Mouse (Mus musculus): ENCODE data around the gene Plcl1. TPM values are rescaled to one million over a fixed set of nuclear protein-coding genes. Genes with fewer than 3 reads are reported as not detected.
"Not testable (repeated sequence)": the region's sequence is repeated elsewhere in the genome, so short reads cannot be mapped to it uniquely, and the experiment has no call there.

Plcl1 gene
- polyA plus RNA-seq, 1 experiment: 6.7 TPM

- DNase-seq (ENCODE audit: low spot score): no peak
These were observed 32.9 kb downstream of the Plcl1 start for GRCm38 (mm10) chr1:55438617-55439016.

GRCm38 (mm10) chr1:55445043-55445688 is 39.4 kb downstream of the Plcl1 start:
- DNase-seq (ENCODE audit: low spot score): no peak

GRCm38 (mm10) chr1:55445689-55446044 is 39.9 kb downstream of the Plcl1 start:
- DNase-seq (ENCODE audit: low spot score): no peak

- no peak for DNase-seq (ENCODE audit: low spot score)
These were observed 40.6 kb downstream of the Plcl1 start for GRCm38 (mm10) chr1:55446273-55446672.

- no peak for DNase-seq (ENCODE audit: low spot score)
These were observed 41.2 kb downstream of the Plcl1 start for GRCm38 (mm10) chr1:55446876-55447275.

- DNase-seq (ENCODE audit: low spot score): no peak
These were observed 41.9 kb downstream of the Plcl1 start for GRCm38 (mm10) chr1:55447661-55448060.

- no peak for DNase-seq (ENCODE audit: low spot score)
These were observed 42.4 kb downstream of the Plcl1 start for GRCm38 (mm10) chr1:55448104-55448503.

- no peak for DNase-seq (ENCODE audit: low spot score)
These were observed 44.1 kb downstream of the Plcl1 start for GRCm38 (mm10) chr1:55449779-55450178.

- DNase-seq (ENCODE audit: low spot score): no peak
These were observed 48.4 kb downstream of the Plcl1 start for GRCm38 (mm10) chr1:55454119-55454518.

GRCm38 (mm10) chr1:55462301-55462700 is 56.6 kb downstream of the Plcl1 start:
- DNase-seq (ENCODE audit: low spot score): no peak

GRCm38 (mm10) chr1:55473756-55474155 is 68.0 kb downstream of the Plcl1 start:
- no peak for DNase-seq (ENCODE audit: low spot score)

- DNase-seq (ENCODE audit: low spot score): no peak
These were observed 69.3 kb downstream of the Plcl1 start for GRCm38 (mm10) chr1:55474976-55475375.

GRCm38 (mm10) chr1:55487371-55487770 is 81.7 kb downstream of the Plcl1 start:
- not testable (repeated sequence) for DNase-seq (ENCODE audit: low spot score)

- no peak for DNase-seq (ENCODE audit: low spot score)
These were observed 82.5 kb downstream of the Plcl1 start for GRCm38 (mm10) chr1:55488261-55488660.

- no peak for DNase-seq (ENCODE audit: low spot score)
These were observed 83.6 kb downstream of the Plcl1 start for GRCm38 (mm10) chr1:55489355-55489754.

GRCm38 (mm10) chr1:55499872-55500271 is 94.2 kb downstream of the Plcl1 start:
- DNase-seq (ENCODE audit: low spot score): no peak

GRCm38 (mm10) chr1:55500981-55501682 is 95.4 kb downstream of the Plcl1 start:
- no peak for DNase-seq (ENCODE audit: low spot score)

GRCm38 (mm10) chr1:55505811-55506210 is 100.1 kb downstream of the Plcl1 start:
- DNase-seq (ENCODE audit: low spot score): no peak

GRCm38 (mm10) chr1:55507061-55507460 is 101.3 kb downstream of the Plcl1 start:
- no peak for DNase-seq (ENCODE audit: low spot score)

- no peak for DNase-seq (ENCODE audit: low spot score)
These were observed 103.9 kb downstream of the Plcl1 start for GRCm38 (mm10) chr1:55509587-55509986.

- no peak for DNase-seq (ENCODE audit: low spot score)
These were observed 106.4 kb downstream of the Plcl1 start for GRCm38 (mm10) chr1:55512165-55512564.

GRCm38 (mm10) chr1:55512799-55513198 is 107.1 kb downstream of the Plcl1 start:
- DNase-seq (ENCODE audit: low spot score): not testable (repeated sequence)

GRCm38 (mm10) chr1:55517182-55517581 is 111.5 kb downstream of the Plcl1 start:
- no peak for DNase-seq (ENCODE audit: low spot score)

- DNase-seq (ENCODE audit: low spot score): no peak
These were observed 118.2 kb downstream of the Plcl1 start for GRCm38 (mm10) chr1:55523966-55524365.

Data from urinary bladder, adult 2 months (tissue).